Mouse (Mus musculus): Measurements from ENCODE around the gene Pisd. TPM values are rescaled to one million over a fixed set of nuclear protein-coding genes. Genes with fewer than 3 reads are reported as not detected.
"Not testable (repeated sequence)": the region's sequence is repeated elsewhere in the genome, so short reads cannot be mapped to it uniquely, and the experiment has no call there.

Gene Pisd
- polyA plus RNA-seq (2016; fragmentation: Nextera tagmentation; extraction: Ambion mirVana) = 79.6 and 88.3 TPM in 2 replicates

GRCm38 (mm10) chr5:32785313-32785915, at the start of gene Pisd:
TSS of gene Pisd (minus strand) at chr5:32785646.
- Histone ChIP-seq H3K27me3 (ENCODE audit: insufficient read depth, poor library complexity, severe bottlenecking) (no peaks in the 10 kb centered on the region), H3K4me3 (peak within 1 kb of the TSS; percentile 70), H3K9me3 (no peaks in the 10 kb centered on the region), H3K4me1 (replicated peaks) (peaks cover 5% of the 10 kb centered on the region), H3K27ac (peak within 1 kb of the TSS; percentile 80), H3K36me3 (peaks cover 39% of the 10 kb centered on the region)
- peak; percentile 92 for DNase-seq (ENCODE audit: low spot score)
- under 1% methylated on average over 52 of the region's 52 CpGs for WGBS

GRCm38 (mm10) chr5:32834497-32834896, 49.1 kb upstream of the Pisd start:
- no peaks in the 10 kb centered on the region for H3K9me3 ChIP-seq
- 91% methylated on average over 1 of the region's 1 CpGs for WGBS
- no peaks in the 10 kb centered on the region for H3K27me3 ChIP-seq (ENCODE audit: insufficient read depth, poor library complexity, severe bottlenecking)
- DNase-seq (ENCODE audit: low spot score) = no peak
- no peak overlapping the region for H3K27ac ChIP-seq
- no peak overlapping the region for H3K4me3 ChIP-seq
- H3K4me1 ChIP-seq (replicated peaks) = no peaks in the 10 kb centered on the region
- peaks cover 96% of the 10 kb centered on the region for H3K36me3 ChIP-seq

- H3K4me1 ChIP-seq (replicated peaks) = no peaks in the 10 kb centered on the region
- no peaks in the 10 kb centered on the region for H3K27me3 ChIP-seq (ENCODE audit: insufficient read depth, poor library complexity, severe bottlenecking)
- H3K27ac ChIP-seq = no peak overlapping the region
- no peak for DNase-seq (ENCODE audit: low spot score)
- H3K9me3 ChIP-seq = no peaks in the 10 kb centered on the region
- WGBS = 93% methylated on average over 2 of the region's 2 CpGs
- H3K4me3 ChIP-seq = no peak overlapping the region
- H3K36me3 ChIP-seq = peaks cover 96% of the 10 kb centered on the region
Measured at GRCm38 (mm10) chr5:32830054-32830453, 44.6 kb upstream of the Pisd start.

GRCm38 (mm10) chr5:32828766-32829165, 43.3 kb upstream of the Pisd start:
- WGBS = 92% methylated on average over 1 of the region's 1 CpGs
- not testable (repeated sequence) for DNase-seq (ENCODE audit: low spot score); H3K27me3 ChIP-seq (ENCODE audit: insufficient read depth, poor library complexity, severe bottlenecking); H3K27ac ChIP-seq; H3K9me3 ChIP-seq; H3K4me1 ChIP-seq (replicated peaks); H3K4me3 ChIP-seq
- H3K36me3 ChIP-seq = peaks cover 83% of the 10 kb centered on the region

- Histone ChIP-seq H3K4me1 (replicated peaks) (no peaks in the 10 kb centered on the region), H3K27ac (no peak within 1 kb of the TSS), H3K36me3 (peaks cover 84% of the 10 kb centered on the region), H3K27me3 (ENCODE audit: insufficient read depth, poor library complexity, severe bottlenecking) (no peaks in the 10 kb centered on the region), H3K9me3 (no peaks in the 10 kb centered on the region), H3K4me3 (no peak within 1 kb of the TSS)
- WGBS = 94% methylated on average over 7 of the region's 7 CpGs
- no peak for DNase-seq (ENCODE audit: low spot score)
Measured at GRCm38 (mm10) chr5:32827009-32827408, 41.6 kb upstream of the Pisd start, which contains the start of gene Gm20671. TSS of gene Gm20671 (minus strand) at chr5:32827109.

GRCm38 (mm10) chr5:32820471-32820870, 35.0 kb upstream of the Pisd start:
- Histone ChIP-seq H3K4me1 (replicated peaks) (no peaks in the 10 kb centered on the region), H3K9me3 (no peaks in the 10 kb centered on the region), H3K27ac (no peak overlapping the region), H3K27me3 (ENCODE audit: insufficient read depth, poor library complexity, severe bottlenecking) (no peaks in the 10 kb centered on the region), H3K4me3 (no peak overlapping the region), H3K36me3 (peaks cover 86% of the 10 kb centered on the region)
- 95% methylated on average over 8 of the region's 8 CpGs for WGBS
- DNase-seq (ENCODE audit: low spot score) = no peak

- no peak for DNase-seq (ENCODE audit: low spot score)
- Histone ChIP-seq H3K4me3 (no peak overlapping the region), H3K9me3 (no peaks in the 10 kb centered on the region), H3K27me3 (ENCODE audit: insufficient read depth, poor library complexity, severe bottlenecking) (no peaks in the 10 kb centered on the region), H3K27ac (no peak overlapping the region), H3K4me1 (replicated peaks) (no peaks in the 10 kb centered on the region), H3K36me3 (peaks cover 86% of the 10 kb centered on the region)
- WGBS = 92% methylated on average over 4 of the region's 4 CpGs
Measured at GRCm38 (mm10) chr5:32815396-32815795, 29.9 kb upstream of the Pisd start.

GRCm38 (mm10) chr5:32786454-32786853, 1.0 kb upstream of the Pisd start:
- WGBS = 80% methylated on average over 1 of the region's 1 CpGs
- DNase-seq (ENCODE audit: low spot score) = not testable (repeated sequence)

GRCm38 (mm10) chr5:32784726-32785125, 720 bp downstream of the Pisd start:
- DNase-seq (ENCODE audit: low spot score) = no peak
- Histone ChIP-seq H3K4me3 (peak overlapping the region; percentile 70), H3K9me3 (no peaks in the 10 kb centered on the region), H3K27me3 (ENCODE audit: insufficient read depth, poor library complexity, severe bottlenecking) (no peaks in the 10 kb centered on the region), H3K36me3 (peaks cover 34% of the 10 kb centered on the region), H3K27ac (0 out of 2 replicates have a peak overlapping the region, but pooled peaks have one; percentile 80), H3K4me1 (replicated peaks) (peaks cover 5% of the 10 kb centered on the region)
- 32% methylated on average over 5 of the region's 5 CpGs for WGBS

More at GRCm38 (mm10) chr5:32786454-32786853, 1.0 kb upstream of the Pisd start:
- not testable (repeated sequence) for H3K27me3 ChIP-seq (ENCODE audit: insufficient read depth, poor library complexity, severe bottlenecking); H3K4me1 ChIP-seq (replicated peaks); H3K4me3 ChIP-seq; H3K9me3 ChIP-seq; H3K27ac ChIP-seq
- peaks cover 39% of the 10 kb centered on the region for H3K36me3 ChIP-seq

- no peak for DNase-seq (ENCODE audit: low spot score)
- Histone ChIP-seq H3K27ac (no peak overlapping the region), H3K4me1 (replicated peaks) (peaks cover 5% of the 10 kb centered on the region), H3K27me3 (ENCODE audit: insufficient read depth, poor library complexity, severe bottlenecking) (no peaks in the 10 kb centered on the region), H3K4me3 (no peak overlapping the region), H3K9me3 (no peaks in the 10 kb centered on the region), H3K36me3 (peaks cover 16% of the 10 kb centered on the region)
- 93% methylated on average over 5 of the region's 5 CpGs for WGBS
Measured at GRCm38 (mm10) chr5:32781596-32781995, 3.9 kb downstream of the Pisd start.

- WGBS = 90% methylated on average over 3 of the region's 3 CpGs
- Histone ChIP-seq H3K36me3 (peaks cover 29% of the 10 kb centered on the region), H3K27ac (no peak overlapping the region), H3K9me3 (no peaks in the 10 kb centered on the region), H3K4me1 (replicated peaks) (peaks cover 2% of the 10 kb centered on the region; the same call in 1 of the 2 replicates), H3K4me3 (no peak overlapping the region), H3K27me3 (ENCODE audit: insufficient read depth, poor library complexity, severe bottlenecking) (no peaks in the 10 kb centered on the region)
- no peak for DNase-seq (ENCODE audit: low spot score)
Measured at GRCm38 (mm10) chr5:32778168-32778567, 7.3 kb downstream of the Pisd start.

GRCm38 (mm10) chr5:32772361-32772760, 13.1 kb downstream of the Pisd start:
- Histone ChIP-seq H3K4me3 (no peak overlapping the region), H3K27ac (no peak overlapping the region), H3K9me3 (no peaks in the 10 kb centered on the region), H3K36me3 (peaks cover 42% of the 10 kb centered on the region), H3K27me3 (ENCODE audit: insufficient read depth, poor library complexity, severe bottlenecking) (no peaks in the 10 kb centered on the region), H3K4me1 (replicated peaks) (peaks cover 2% of the 10 kb centered on the region; the same call in 1 of the 2 replicates)
- 83% methylated on average over 2 of the region's 2 CpGs for WGBS
- DNase-seq (ENCODE audit: low spot score) = no peak

GRCm38 (mm10) chr5:32767636-32768373, 17.6 kb downstream of the Pisd start:
- no peak for DNase-seq (ENCODE audit: low spot score)
- no peak overlapping the region for H3K4me3 ChIP-seq
- no peaks in the 10 kb centered on the region for H3K4me1 ChIP-seq (replicated peaks)
- no peaks in the 10 kb centered on the region for H3K9me3 ChIP-seq
- peaks cover 47% of the 10 kb centered on the region for H3K36me3 ChIP-seq
- WGBS = 96% methylated on average over 4 of the region's 4 CpGs
- H3K27me3 ChIP-seq (ENCODE audit: insufficient read depth, poor library complexity, severe bottlenecking) = no peaks in the 10 kb centered on the region
- H3K27ac ChIP-seq = no peak overlapping the region

Data from hindbrain, embryonic 10.5 days (tissue).